Mouse (Mus musculus) lung, postnatal 0 days (tissue): ENCODE measurements around the gene Rc3h2. TPM values are rescaled to one million over a fixed set of nuclear protein-coding genes. Genes with fewer than 3 reads are reported as not detected.
A peak's percentile ranks its signal among the peaks of the same experiment; 100 is the strongest.

Experiments used
- ATAC-seq: fragments of 200-750 bp; cut with Nextera tagmentation; 2 replicates; pipeline ENCODE4 v1.8.0; 2017; ENCODE audit warnings: moderate library complexity
- DNase-seq: peaks from one replicate; pipeline ENCODE4 v3.0.0-alpha.2; 2016; ENCODE audit warnings: low spot score
- H3K27ac ChIP-seq: fragments of 300-500 bp; sonication (generic); 2 replicates; pipeline ENCODE4 v1.5.1; 2014; ENCODE audit warnings: antibody characterized with exemption, mild to moderate bottlenecking, low read length, mixed read lengths
- H3K27me3 ChIP-seq: fragments of 300-500 bp; sonication (generic); replicated peaks from 2 replicates; pipeline ENCODE4 v1.6.1; 2014; ENCODE audit warnings: low read length, mixed read lengths; ENCODE audit not compliant: insufficient read depth
- H3K36me3 ChIP-seq: fragments of 300-500 bp; sonication (generic); 2 replicates; pipeline ENCODE4 v1.6.1; 2014; ENCODE audit warnings: low read length, mixed read lengths; ENCODE audit not compliant: insufficient read depth
- H3K4me1 ChIP-seq: fragments of 300-500 bp; sonication (generic); 2 replicates; pipeline ENCODE4 v1.6.1; 2014; ENCODE audit warnings: antibody characterized with exemption, low read depth, low read length, mixed read lengths; ENCODE audit not compliant: insufficient read depth
- H3K4me2 ChIP-seq: fragments of 300-500 bp; sonication (generic); replicated peaks from 2 replicates; pipeline ENCODE4 v1.6.1; 2014; ENCODE audit warnings: low read depth, mild to moderate bottlenecking, low read length, moderate library complexity, mixed read lengths
- H3K4me3 ChIP-seq: fragments of 300-500 bp; sonication (generic); 2 replicates; pipeline ENCODE4 v1.5.1; 2014; ENCODE audit warnings: low read depth, low read length
- H3K9ac ChIP-seq: fragments of 300-500 bp; sonication (generic); replicated peaks from 2 replicates; pipeline ENCODE4 v1.6.1; 2014; ENCODE audit warnings: low read depth, mild to moderate bottlenecking
- H3K9me3 ChIP-seq: fragments of 300-500 bp; sonication (generic); 2 replicates; pipeline ENCODE4 v1.6.1; 2016; ENCODE audit warnings: low read length, mixed read lengths
- CTCF ChIP-seq: IDR thresholded peaks from 2 replicates; pipeline ENCODE4 v1.5.1; 2016; ENCODE audit warnings: antibody characterized with exemption, mild to moderate bottlenecking
- EP300 ChIP-seq: IDR thresholded peaks from 2 replicates; pipeline ENCODE4 v1.6.1; 2016; ENCODE audit warnings: antibody characterized with exemption, mild to moderate bottlenecking, control low read depth
- WGBS: fragments of 180-500 bp; shearing (Covaris S2); extraction: QIAGEN DNeasy Blood & Tissue Kit; methylation state at CpG from one replicate; pipeline ENCODE4 v1.1.7; 2014; 5-methylcytosine and 5-hydroxymethylcytosine counted together
- polyA plus RNA-seq: library from polyadenylated mRNA; unstranded; fragments of >200 nt; fragmentation: Nextera tagmentation; extraction: Ambion mirVana; gene quantifications from 2 replicates; pipeline ENCODE4 v1.2.1, GENCODE M21; 2015

Gene Rc3h2
- polyA plus RNA-seq, 1 experiment from 2014 or later, result 7.6 TPM

- Histone ChIP-seq H3K4me2 (peak within 1 kb of the TSS; percentile 80), H3K27me3 (no peaks in the 10 kb centered on the region), H3K4me1 (peaks cover 3% of the 10 kb centered on the region; the same call in 1 of the 2 replicates), H3K9me3 (no peaks in the 10 kb centered on the region), H3K36me3 (no peaks in the 10 kb centered on the region), H3K27ac (peak within 1 kb of the TSS; percentile 90), H3K9ac (peak within 1 kb of the TSS; percentile 87), H3K4me3 (peak within 1 kb of the TSS; percentile 92)
- peak; percentile 100 for ATAC-seq
- no peak for TF ChIP-seq CTCF
- peak; percentile 24; the same call in 1 of the 2 replicates for TF ChIP-seq EP300
- peak; percentile 97 for DNase-seq
- under 1% methylated on average over 50 of the region's 51 CpGs for whole genome bisulfite sequencing
These were observed 20.2 kb upstream of the Rc3h2 start, which contains the start of the genes Zbtb26, Zbtb6 and Rabgap1 for GRCm38 (mm10) chr2:37442611-37443591. Zbtb26 (minus strand) TSS chr2:37443135. Zbtb6 (minus strand) TSS chr2:37443171. Rabgap1 (plus strand) TSS chr2:37443279.

- Histone ChIP-seq H3K36me3 (no peaks in the 10 kb centered on the region), H3K27me3 (no peaks in the 10 kb centered on the region), H3K4me1 (peaks cover 5% of the 10 kb centered on the region; the same call in 1 of the 2 replicates), H3K4me2 (peak overlapping the region; percentile 89), H3K9me3 (no peaks in the 10 kb centered on the region), H3K4me3 (peak overlapping the region; percentile 85), H3K9ac (peak overlapping the region; percentile 81; the same call in 1 of the 2 replicates), H3K27ac (peak overlapping the region; percentile 91)
- no peak for ATAC-seq
- no peak for DNase-seq
- TF ChIP-seq EP300, result no peak
- TF ChIP-seq CTCF, result no peak
- 33% methylated on average over 7 of the region's 7 CpGs for WGBS
These were observed 8.9 kb upstream of the Rc3h2 start for GRCm38 (mm10) chr2:37431609-37432008.

- TF ChIP-seq EP300 (peak; percentile 62), CTCF (0 out of 2 replicates have a peak, but pooled peaks have one; percentile 4)
- H3K36me3 ChIP-seq, result no peaks in the 10 kb centered on the region
- peaks cover 5% of the 10 kb centered on the region; the same call in 1 of the 2 replicates for H3K4me1 ChIP-seq
- ATAC-seq (peak; percentile 97), DNase-seq (peak; percentile 96)
- H3K27ac ChIP-seq, result peak overlapping the region; percentile 91
- no peaks in the 10 kb centered on the region for H3K27me3 ChIP-seq
- H3K9me3 ChIP-seq, result no peaks in the 10 kb centered on the region
- H3K4me2 ChIP-seq, result peak overlapping the region; percentile 89
- 1% methylated on average over 38 of the region's 38 CpGs for WGBS
- H3K9ac ChIP-seq, result peak overlapping the region; percentile 81
- peak overlapping the region; percentile 85 for H3K4me3 ChIP-seq
These were observed 8.1 kb upstream of the Rc3h2 start for GRCm38 (mm10) chr2:37430593-37431464.

GRCm38 (mm10) chr2:37423671-37424070 is 968 bp upstream of the Rc3h2 start:
- H3K27me3 ChIP-seq, result no peaks in the 10 kb centered on the region
- no peak for ATAC-seq
- no peaks in the 10 kb centered on the region for H3K4me1 ChIP-seq
- H3K4me3 ChIP-seq, result no peak overlapping the region
- H3K27ac ChIP-seq, result no peak overlapping the region
- DNase-seq, result no peak
- H3K4me2 ChIP-seq, result no peak overlapping the region
- H3K9ac ChIP-seq, result no peak overlapping the region
- H3K9me3 ChIP-seq, result no peaks in the 10 kb centered on the region
- no peaks in the 10 kb centered on the region for H3K36me3 ChIP-seq
- 55% methylated on average over 3 of the region's 3 CpGs for WGBS
- TF ChIP-seq EP300 (no peak), CTCF (no peak)

GRCm38 (mm10) chr2:37421903-37422302 is 800 bp downstream of the Rc3h2 start:
- no peak for DNase-seq
- H3K9me3 ChIP-seq, result no peaks in the 10 kb centered on the region
- TF ChIP-seq EP300 (no peak), CTCF (no peak)
- peak overlapping the region; percentile 95 for H3K27ac ChIP-seq
- peak overlapping the region; percentile 99 for H3K4me3 ChIP-seq
- no peaks in the 10 kb centered on the region for H3K27me3 ChIP-seq
- H3K36me3 ChIP-seq, result no peaks in the 10 kb centered on the region
- 4% methylated on average over 3 of the region's 3 CpGs for WGBS
- H3K4me1 ChIP-seq, result no peaks in the 10 kb centered on the region
- no peak for ATAC-seq
- peak overlapping the region; percentile 98 for H3K9ac ChIP-seq
- H3K4me2 ChIP-seq, result peak overlapping the region; percentile 78

- H3K36me3 ChIP-seq, result peaks cover 18% of the 10 kb centered on the region; the same call in 1 of the 2 replicates
- 48% methylated on average over 1 of the region's 1 CpGs for WGBS
- no peak for TF ChIP-seq EP300
- TF ChIP-seq CTCF, result peak; percentile 50
- no peaks in the 10 kb centered on the region for H3K27me3 ChIP-seq
- no peaks in the 10 kb centered on the region for H3K4me1 ChIP-seq
- no peak overlapping the region for H3K4me3 ChIP-seq
- no peak overlapping the region for H3K4me2 ChIP-seq
- no peaks in the 10 kb centered on the region for H3K9me3 ChIP-seq
- H3K27ac ChIP-seq, result no peak overlapping the region
- no peak for ATAC-seq
- no peak overlapping the region for H3K9ac ChIP-seq
- peak; percentile 32 for DNase-seq
These were observed 27.2 kb downstream of the Rc3h2 start for GRCm38 (mm10) chr2:37395539-37395938.
